Mouse (Mus musculus) E14TG2a.4 (cell line): ENCODE results near the gene Pomt1.

Source experiments
- CTCF ChIP-seq: conservative IDR thresholded peaks from 2 replicates; pipeline ENCODE4 v1.5.1; 2014; ENCODE audit warnings: low read length
- NANOG ChIP-seq: IDR thresholded peaks from 2 replicates; pipeline ENCODE4 v1.6.1; 2014; ENCODE audit warnings: borderline replicate concordance, low read length, mixed read lengths

DNA sequence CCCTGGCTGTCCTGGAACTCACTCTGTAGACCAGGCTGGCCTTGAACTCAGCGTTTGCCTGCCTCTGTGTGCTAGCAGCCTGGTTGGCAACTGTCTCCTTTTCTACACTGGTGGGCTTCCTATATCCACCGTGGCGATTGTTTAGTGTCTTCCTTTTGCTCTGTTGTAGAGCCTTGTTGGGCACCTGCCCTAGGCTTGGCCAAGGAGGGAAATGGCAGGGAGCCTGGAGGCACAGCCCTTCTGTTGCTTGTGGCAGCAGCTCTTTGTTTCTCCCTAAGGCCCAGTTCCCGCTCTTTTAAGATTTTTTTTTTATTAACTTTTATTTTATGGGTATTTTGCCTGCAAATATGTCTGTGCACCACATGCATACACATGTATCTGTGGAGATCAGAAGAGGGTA lies 36.4 kb upstream of the Pomt1 start:
- TF ChIP-seq CTCF (no peak), NANOG (no peak)
